Comparison of ENCODE assay signal across 15 mouse cellular contexts in the genomic region with DNA sequence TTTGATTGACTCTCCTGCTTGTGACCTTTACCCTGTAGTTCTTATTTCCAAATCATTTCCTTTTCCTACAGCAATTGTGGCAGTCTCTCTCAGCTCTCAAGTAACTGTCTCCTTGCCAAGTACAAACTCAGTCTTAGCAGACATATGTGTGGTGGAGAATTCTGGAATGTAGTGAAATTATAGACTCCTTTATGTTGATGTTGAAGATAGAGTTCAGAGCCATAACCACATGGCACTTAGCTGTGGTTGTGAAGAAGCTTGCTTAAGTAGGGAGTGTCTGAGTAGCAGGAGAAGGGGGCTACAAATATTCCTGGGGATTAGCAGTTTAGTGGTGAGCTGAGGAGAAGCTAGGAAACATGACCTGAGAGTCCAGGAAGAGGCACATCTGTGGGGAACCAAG.
"Had no signal": no experiment of that assay in that cellular context is flagged by ENCODE, and none has a peak within 500 bp of the region (broad histone marks: within the 10 kb centered on the region; RNA-seq: fewer than 3 reads in every experiment).

No protein-coding gene starts in this region.

- ATAC-seq: intestine, embryonic 16.5 days; midbrain, embryonic 15.5 days had no signal

- H3K4me2 ChIP-seq: midbrain, embryonic 11.5 days; midbrain, embryonic 15.5 days; neural tube, embryonic 13.5 days had no signal

- H3K27me3 ChIP-seq: megakaryocyte, embryonic 14.5 days; midbrain, embryonic 15.5 days; neural tube, embryonic 13.5 days had no signal

- H3K27ac ChIP-seq: layer of hippocampus, adult 2 months; liver, embryonic 14.5 days; midbrain, embryonic 15.5 days; neural tube, embryonic 13.5 days had no signal

- H3K4me1 ChIP-seq: megakaryocyte, embryonic 14.5 days; midbrain, embryonic 15.5 days; neural tube, embryonic 13.5 days had no signal

- DNase-seq: kidney, adult 9 months; kidney, postnatal 10 days; kidney, postnatal 4 days; lung, adult 18-20 months; lung, postnatal 4 days; right cerebral cortex, postnatal 14 days; thymus, adult 2 months; thymus, postnatal 25 days had no signal

- H3K4me3 ChIP-seq: layer of hippocampus, adult 2 months; megakaryocyte, embryonic 14.5 days; midbrain, embryonic 15.5 days; neural tube, embryonic 13.5 days had no signal

- H3K9ac ChIP-seq: liver, embryonic 14.5 days; midbrain, embryonic 15.5 days; neural tube, embryonic 13.5 days had no signal

- H3K9me3 ChIP-seq: megakaryocyte, embryonic 14.5 days; midbrain, embryonic 15.5 days; neural tube, embryonic 13.5 days had no signal
